Mouse (Mus musculus) frontal cortex, postnatal 25 days (tissue): ENCODE measurements around the gene Mtch2.
"Not testable (repeated sequence)": the region's sequence is repeated elsewhere in the genome, so short reads cannot be mapped to it uniquely, and the experiment has no call there.

Source experiments
- DNase-seq, 2 experiments: peaks; one replicate each; pipeline ENCODE4 v3.0.0; 2022; ENCODE audit warnings: low spot score in 2 of 2

Gene Mtch2

DNA sequence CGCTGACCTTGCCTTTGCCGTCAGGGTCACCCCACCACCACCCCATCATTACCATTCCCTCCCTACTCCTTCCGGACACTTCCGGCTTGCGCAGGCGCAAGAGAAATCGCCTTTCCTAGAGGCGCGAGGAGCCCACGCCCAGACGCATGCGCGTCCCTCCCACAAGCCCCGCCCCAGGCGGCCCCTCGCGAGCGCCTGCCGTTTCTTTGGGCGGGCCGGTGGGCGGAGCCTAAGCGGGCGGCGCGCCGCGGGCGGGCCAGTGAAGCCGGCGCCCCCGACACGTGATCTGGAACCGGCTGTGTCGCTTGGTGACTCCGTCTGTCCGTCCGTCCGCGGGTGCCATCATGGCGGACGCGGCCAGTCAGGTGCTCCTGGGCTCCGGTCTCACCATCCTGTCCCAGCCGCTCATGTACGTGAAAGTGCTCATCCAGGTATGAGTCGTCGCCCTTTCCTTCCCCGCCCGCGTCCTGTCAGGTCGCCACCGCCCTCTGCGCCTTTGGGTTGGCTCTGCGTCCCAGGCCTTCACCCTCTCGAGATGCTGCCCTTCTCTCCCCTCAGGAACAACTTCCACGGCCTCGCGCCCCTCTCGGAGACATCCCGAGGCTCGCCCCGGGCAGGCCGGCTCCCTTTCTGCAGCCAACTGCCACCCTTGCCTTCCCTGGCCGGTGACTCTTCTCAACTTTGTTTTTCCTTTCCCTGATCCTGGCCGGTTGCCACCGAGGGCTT, at the start of gene Mtch2:
TSS of gene Mtch2 (plus strand) at position 201 of the 726 bp plus-strand sequence.
- DNase-seq = peak; percentile 95

DNA sequence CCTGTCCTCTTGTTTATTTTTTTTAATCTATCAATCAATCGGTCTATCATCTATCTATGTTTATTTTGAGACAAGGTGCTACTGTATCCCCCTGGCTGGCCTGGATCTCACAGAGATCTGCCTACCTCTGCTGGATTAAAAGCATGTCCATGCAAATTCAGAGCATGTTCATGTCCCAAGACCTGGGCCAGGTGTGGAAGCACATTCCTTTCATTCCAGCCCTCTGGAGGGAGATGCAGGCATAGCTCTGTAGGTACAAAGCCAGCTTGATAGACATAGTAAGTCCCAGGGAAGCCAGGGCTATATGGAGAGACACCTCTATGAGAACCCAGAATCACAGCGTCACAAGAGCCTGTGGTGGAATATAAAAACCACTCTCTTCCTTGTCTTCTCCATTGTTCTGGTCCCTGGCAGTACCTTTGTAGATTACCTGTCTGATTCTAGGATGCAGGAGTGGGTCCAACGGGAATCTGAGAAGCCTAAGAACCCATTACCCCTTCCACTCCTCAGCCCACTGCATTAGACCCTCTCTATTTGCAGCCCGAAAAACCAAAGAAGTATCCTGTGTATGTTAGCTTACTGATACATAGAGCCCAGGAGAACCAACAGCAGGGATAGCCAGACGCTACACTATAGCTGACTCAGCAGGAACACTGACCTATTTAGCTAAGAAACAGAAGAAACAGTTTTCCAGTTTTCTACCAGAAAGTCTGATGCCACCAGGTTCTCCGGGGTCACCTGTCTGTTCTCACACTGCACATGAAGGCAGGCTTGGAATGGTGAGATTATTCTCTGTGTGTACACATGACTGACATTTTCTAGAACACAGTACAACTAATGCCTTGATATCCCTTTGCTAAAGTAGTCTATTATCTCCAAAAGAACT, 38.5 kb upstream of the Mtch2 start:
- no peak for DNase-seq

DNA sequence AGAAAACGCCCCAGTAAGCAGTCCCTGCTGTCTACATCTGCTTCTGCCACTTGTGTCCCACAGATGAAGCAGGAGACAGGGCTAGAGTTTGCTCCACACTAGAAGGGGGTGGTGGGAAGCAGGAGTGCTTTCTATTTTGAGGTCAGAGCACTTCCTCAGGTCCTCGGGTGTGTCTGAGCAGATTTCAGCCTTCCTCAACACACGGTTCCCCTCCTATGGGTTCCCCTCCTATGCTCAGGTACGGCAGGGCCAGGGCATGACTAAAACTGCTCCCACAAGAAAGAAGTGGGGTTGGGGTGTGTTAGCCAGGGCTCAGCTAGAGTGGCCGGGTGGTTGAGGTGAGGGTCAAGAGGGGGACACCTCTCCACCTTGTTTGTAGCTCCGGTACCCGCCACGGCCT, 36.2 kb upstream of the Mtch2 start:
- no peak for DNase-seq

DNA sequence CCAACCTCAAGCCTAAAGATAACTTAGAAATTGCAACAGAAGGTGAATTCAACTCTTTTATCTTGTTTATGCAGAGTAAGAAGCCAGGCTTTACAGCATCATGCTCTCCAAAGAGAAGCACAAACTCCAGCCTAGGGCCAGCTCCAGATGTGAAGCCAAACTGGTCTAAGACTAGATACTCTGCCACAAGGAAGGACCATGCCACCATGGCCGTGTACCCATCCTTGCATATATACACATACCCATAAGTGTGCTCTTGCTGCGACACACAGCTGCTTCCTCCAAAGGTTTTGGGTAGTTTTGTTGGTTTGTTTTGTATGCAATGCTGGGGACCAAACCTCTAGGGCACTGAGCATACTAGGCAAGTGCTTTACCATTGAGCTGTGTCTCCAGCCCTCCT, 31.7 kb upstream of the Mtch2 start:
- no peak for DNase-seq

DNA sequence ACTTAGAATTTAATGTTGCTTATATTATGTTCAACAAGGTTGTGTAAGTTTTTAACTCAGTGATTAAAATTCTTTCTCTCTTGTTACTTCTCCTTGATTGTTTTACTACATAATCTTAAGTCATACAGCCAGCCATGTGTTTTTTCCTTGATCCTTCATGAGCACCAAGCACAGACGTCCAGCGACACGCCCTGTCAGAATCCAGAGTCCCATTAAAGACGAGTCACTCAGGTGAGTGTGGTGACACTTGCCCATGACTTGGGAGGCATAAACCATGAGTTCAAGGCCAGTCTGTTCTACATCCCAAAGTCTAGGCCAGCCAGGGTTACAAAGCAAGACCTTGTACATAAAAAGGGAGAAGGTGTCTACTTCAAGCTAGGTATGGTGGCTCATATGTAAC, 30.8 kb upstream of the Mtch2 start:
- DNase-seq = no peak

DNA sequence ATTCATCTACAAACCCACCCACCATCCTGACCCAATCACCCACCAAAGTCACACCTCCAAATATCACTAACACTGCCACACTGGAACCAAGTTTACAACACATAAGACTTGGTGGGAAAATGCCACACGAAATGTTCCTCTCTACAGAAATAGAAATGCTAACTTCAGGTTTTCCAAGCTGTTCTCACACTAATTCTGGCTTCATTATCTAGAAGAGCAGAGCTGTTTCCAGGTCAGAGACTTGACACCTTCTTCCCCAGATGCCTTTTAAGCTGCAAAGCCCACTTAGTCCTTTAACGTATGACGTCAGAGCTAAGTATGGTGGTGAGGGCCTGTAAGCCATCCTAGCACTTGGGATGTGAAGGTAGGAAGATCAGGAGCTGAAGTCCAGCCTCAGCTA, 28.2 kb upstream of the Mtch2 start:
- no peak for DNase-seq

DNA sequence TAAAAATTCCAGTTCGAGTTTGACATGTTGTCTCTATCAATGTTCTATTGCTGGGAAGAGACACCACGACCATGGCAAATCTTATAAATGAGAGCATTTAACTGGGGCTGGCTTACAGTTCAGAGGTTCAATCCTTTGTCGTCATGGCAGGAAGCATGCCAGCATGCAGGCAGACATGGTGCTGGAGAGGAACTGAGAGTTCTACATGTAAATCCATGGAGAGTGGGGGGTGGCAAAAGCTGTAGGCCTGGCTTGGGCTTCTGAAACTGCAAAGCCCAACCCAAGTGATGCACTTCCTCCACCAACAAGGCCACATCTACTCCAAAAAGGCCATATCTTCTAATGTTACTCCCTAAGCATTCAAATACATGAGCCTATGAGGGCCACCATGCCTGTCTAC, 26.1 kb upstream of the Mtch2 start:
- no peak for DNase-seq

DNA sequence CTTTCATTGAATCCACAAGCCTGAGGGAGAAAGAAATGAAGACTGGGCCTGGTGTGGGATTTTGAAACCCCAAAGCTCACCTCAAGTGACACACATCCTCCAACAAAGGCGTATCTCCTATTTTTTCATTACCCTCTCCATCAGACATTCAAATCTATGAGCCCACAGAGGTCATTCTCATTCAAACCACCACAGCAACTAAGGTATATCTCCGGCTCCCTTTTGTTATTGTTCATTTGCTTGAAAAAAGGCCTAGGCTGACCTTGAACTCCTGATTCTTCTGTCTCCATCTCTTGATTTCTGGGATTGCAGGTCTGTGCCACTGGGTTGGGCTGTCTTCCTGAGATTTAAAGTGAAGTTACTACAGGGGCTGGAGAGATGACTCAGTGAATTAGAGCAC, 24.0 kb upstream of the Mtch2 start:
- DNase-seq = no peak

DNA sequence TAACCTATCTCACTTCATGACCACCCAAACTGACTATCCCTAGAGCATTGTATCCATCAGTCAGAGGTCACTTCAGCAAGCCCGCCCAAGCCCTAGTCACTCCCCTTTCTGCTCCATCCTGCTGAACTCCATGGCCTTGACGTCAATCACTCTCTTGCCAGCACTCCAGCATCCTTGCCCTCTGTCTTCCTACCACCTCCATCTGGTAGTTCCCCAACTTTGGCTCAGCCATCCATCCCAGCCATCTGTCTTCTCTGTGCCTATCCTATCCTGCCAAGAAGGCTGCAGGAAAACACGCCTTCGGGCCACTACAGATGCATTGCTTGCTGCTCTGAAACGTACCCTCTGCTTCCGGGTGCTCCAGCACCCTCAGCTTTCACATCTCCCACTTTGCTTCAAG, 23.2 kb upstream of the Mtch2 start:
- DNase-seq = no peak

DNA sequence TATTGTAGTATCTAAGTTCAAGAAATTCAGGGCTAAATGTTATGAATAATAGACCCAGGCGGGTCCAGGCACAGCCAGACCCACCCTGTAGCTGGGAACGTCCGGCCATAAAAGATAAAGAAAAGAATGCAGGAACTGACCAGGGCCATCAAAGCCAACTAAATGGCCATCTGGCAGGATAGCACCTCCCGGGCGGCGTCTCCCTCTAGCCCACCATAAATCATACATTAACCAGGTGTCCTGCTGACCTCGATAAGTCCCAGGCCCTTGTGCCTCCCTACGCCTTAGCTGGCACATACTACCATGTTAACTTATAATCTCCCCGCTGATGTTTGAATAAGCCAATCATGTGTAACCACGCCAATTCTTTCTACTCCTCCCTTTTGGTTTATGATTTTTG, 22.4 kb upstream of the Mtch2 start:
- not testable (repeated sequence) for DNase-seq

DNA sequence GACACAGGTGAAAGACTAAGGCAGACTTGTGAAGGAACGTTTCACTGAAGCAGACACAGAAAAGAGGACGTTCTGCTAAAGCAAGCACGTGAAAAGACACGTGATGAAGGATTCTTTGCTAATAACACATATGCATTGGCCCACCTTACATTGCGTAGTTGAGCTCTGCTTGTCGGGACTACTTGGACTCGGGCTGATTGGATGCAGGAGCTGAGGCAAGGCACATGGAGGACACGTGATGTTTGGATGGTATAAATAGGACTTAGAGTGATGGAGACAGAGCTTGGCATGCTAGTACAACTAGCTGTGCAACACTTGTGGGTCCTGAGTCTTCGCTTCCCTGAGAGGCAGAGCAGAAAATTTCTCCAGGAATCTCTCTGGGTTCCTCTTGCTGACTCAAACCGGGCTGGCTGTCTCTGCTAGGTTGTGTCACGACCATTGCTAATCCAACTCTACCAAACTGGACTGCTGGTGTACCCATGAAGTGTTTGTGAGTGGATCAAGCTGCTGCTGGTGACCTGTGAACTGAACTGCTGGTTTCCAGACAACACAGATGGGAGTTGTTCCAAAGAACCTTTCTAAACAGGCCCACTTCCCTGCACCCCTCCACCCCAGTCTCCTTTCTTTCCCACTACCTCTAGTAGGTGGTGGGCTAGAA, 21.3 kb upstream of the Mtch2 start:
- DNase-seq = no peak

DNA sequence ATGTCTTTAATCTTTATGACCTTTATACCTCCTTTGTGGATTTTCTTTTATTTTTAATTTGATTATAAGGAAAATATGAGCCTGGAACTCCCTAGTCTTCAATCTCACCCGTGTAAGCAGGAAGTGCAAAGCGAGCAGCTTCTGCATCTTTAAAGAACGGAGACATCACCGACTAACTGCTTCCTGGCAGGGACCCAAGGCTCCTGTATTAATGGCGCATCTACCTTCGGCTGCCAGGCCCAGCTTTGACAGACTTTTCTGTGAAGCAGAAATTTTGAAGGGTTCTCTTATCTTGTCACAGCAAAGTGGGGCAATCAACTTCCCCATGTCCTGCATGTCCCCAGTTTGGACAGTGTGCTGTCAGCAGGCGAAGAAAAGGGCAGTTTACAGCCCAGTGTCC, 18.2 kb upstream of the Mtch2 start:
- no peak for DNase-seq

DNA sequence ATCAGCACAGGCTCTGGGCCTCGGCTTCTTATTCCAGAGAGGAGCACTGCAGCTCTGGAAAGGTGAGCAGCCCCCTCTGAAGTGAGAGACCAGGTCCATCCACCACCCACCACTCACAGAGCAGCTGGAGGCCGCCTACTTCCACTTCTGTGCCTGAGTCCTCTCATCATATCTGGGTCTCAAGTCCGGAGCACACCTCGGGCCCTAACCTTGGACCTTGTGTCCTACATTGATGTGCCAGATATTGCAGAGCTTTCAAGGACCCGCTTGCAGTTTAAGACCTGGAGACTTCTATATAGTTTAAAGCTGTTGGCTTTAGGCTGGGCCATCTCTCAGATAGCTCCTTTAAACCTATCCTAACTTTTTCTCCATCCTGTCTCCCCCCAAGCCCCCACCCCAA, 13.5 kb upstream of the Mtch2 start:
- no peak for DNase-seq

DNA sequence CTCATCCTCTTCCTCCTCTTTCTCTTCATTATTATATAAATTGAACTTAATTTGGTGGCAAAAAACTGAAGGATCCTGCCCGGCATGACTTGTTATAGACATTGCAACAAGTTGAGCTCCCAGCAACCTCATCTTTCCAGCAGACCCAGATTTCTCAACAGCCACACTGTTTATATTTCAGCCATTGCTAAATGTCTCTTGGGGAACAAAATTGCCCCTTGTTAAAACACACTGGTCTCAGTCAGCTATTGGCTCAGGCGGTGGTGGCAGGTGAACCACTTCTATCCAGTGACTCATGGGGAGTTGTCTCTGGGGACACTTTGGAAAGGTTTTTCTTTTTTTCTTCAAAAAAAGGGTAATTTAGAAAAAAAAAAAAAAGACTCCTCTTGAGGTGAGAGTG, 8.3 kb upstream of the Mtch2 start:
- DNase-seq = no peak

DNA sequence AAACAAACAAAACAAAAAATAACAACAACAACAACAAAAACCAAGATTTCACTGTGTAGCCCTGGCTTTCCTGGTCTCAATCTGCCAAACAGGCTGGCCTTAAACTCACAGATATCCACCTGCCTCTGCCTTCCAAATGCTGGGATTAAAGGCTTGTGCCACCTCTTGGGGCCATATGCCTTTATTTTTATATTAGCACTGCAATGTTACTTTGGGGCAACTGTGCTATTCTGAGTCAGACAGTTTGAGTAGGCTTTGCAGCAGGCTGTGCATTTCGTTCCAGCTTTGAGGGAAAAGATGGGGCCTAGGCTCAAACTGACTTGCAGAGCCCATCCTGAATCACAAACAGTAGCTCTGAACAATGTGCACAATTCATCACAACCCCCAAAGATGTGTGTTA, 3.3 kb upstream of the Mtch2 start:
- no peak for DNase-seq

DNA sequence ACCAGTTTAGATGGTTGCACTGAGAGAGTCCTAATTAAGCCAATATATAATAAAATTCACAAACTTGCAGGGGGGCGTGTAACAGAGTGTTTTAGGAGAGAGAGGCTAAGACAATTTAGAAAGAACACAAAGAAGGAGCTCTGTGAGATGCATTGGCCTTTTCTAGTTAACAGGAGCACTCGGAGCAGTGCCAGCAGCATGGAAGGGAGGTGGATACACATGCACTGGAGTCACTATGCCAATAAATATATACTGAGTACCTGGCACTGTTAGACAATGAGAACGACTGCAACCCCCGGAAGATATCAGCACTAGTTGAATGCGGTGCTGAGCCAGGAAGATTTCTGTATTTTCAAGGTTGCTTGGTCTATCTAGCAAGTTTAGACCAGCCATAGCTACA, 2.7 kb upstream of the Mtch2 start:
- no peak for DNase-seq

DNA sequence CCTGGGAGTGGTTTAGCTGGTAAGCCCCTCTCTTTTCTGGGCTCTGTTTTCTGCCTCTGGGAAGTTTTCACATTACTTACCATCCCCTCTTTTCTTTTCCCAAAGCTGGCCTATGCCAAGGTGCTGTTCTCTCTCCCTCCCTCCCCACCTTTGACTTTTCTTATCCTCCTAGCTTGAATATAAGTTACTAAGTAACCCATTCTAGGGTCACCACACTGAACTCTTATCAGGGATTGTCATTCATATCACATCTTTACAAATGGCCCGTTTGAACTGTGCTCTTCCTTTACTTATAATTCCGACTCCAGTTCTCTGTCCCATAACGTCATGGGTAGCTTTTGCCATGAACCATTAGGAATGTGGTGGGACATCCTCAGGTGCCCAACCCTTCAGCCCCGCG, 1.7 kb upstream of the Mtch2 start:
- no peak for DNase-seq

DNA sequence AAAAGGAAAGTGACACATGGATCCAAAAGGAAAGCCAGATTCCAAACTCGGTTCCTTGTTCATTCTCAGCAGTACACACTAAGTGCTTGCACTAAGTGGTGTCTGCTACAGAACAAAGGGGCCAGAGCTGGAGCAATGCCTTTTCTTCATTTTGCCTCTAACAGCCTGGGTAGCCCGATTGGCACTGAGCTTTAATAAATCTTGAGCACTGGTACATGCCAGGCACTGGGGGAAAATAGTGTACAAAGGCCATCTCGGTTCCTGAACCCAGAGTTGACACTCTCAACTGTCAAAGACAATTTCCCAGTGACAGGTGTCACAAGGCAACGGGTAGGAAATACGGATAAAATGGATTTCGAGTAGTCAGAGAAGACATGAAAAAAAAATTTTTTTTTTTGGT, 784 bp upstream of the Mtch2 start:
- no peak for DNase-seq

DNA sequence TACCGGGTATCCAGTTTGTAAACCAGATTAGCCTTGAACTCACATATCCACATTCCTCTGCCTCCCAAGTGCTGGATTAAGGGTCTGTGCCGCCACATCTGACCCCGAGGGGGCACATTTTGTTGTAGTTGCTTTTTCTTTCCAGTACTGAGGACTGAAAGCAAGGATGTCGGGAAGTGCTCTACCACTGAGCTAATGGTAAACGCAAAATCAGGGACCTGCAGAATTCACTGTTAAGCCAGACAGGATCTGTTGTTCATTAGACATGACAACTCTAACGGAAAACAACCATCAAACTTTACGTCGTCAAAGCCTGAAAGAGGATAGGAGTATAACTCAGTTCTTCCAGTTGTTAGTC, 379 bp upstream of the Mtch2 start:
- no peak for DNase-seq

DNA sequence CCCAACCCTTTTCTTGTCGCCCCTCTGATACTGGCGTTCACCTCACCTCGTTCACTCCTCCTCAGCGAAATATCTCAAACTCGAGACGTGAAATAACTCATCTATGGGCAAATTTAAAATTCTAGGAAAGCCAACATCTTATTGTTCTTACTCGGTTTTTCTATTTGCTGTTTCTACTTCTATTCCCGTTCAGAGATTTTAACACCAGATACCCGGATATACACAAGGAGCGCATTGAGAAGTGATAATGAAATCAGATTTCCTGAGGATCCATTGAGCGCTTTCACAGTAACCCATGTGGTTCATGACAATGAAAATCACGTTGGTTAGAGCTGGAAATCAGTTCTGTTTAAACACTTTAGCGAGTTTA, 711 bp downstream of the Mtch2 start:
- no peak for DNase-seq

DNA sequence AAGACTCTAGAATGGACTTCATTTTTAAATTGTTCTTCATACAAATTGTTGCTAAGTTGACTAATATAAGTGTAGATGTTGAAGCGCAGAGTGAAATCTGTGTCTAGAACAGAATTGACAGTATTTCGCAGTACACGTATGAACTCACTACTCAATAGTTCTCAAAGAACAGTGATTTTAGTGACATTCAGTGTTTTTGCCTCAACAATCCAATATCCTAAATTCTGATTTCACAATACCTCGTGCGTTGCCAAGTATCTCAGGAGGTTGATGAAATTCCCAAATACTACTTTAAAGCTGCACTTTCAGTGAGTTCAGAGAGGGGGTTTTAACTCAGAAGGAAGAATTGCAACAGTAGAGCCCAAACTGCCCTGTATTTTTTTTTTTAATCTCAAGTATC, 1.4 kb downstream of the Mtch2 start:
- no peak for DNase-seq

DNA sequence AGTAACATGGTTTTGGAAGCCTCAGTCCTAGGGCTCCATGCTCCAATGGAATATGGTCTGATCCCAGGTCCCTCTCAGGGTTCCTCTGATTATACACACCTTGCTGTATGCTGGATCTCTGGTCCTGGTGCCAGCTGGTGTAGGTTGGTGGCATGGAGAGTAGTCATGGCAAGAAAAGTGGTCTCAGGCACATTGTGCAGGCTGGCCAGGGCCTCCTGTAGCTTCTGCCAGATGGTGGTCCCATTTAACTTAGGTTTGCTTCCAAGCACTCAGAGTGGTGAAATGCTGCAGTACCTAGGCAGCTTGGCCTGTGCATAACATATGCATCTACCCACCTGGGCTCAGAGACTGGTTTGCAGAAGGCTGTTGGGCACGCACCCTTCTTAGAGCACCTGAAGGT, 3.4 kb downstream of the Mtch2 start:
- no peak for DNase-seq

DNA sequence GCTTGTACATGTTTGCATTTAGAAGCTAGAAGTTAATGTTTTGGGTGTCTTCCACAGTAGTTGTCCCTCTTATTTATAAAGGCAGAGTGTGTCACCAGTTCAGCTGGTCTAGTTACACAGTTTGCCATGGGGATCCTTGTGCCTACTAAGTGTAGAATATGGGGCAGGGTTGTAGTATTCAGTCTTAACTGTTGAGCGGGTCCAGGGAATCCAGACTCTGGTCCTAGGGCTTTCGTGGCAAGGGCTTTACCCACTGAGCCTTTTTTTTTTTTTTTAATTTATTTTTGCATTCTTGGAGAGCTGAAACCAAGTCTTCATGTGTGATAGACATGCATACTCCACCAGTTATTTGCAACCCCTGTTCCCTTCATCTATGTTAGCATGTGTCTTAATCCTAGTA, 14.5 kb downstream of the Mtch2 start:
- DNase-seq = no peak
